Mouse (Mus musculus): ENCODE data around the gene Pde1a. TPM values are rescaled to one million over a fixed set of nuclear protein-coding genes. Genes with fewer than 3 reads are reported as not detected.

Pde1a gene
- polyA plus RNA-seq, 1 experiment from 2014 or later = 7.2 TPM

GRCm38 (mm10) chr2:80037971-80038370, 91.3 kb downstream of the Pde1a start:
- Histone ChIP-seq H3K36me3 (replicated peaks) (no peaks in the 10 kb centered on the region), H3K4me3 (no peak overlapping the region), H3K27me3 (replicated peaks) (no peaks in the 10 kb centered on the region), H3K4me1 (no peaks in the 10 kb centered on the region), H3K4me2 (no peak overlapping the region), H3K27ac (no peak overlapping the region), H3K9me3 (no peaks in the 10 kb centered on the region), H3K9ac (no peak overlapping the region)
- 67% methylated on average over 5 of the region's 5 CpGs for WGBS
- no peak for ATAC-seq (replicated peaks)

DNA sequence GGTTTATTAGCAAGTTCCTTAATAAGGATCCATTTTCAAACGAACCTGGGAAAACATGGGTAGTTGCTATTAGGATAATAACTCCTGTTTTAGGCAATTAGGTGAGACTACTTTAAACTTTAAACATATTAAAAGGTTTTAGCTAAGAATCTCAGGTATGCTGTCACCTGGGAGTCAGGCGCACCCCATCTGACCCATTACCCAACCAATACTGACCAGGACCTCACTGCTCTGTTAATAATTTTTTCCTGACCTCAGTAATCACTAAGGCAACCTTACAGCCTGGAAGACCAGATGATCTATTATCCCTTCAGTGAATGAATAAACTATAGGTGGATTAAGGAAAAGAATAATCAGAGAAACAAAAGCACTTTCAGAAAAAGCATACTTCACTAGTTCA, 100.2 kb downstream of the Pde1a start:
- H3K4me1 ChIP-seq = no peaks in the 10 kb centered on the region
- WGBS = 81% methylated on average over 2 of the region's 2 CpGs
- H3K4me2 ChIP-seq = no peak overlapping the region
- no peaks in the 10 kb centered on the region for H3K27me3 ChIP-seq (replicated peaks)
- H3K9ac ChIP-seq = no peak overlapping the region
- H3K4me3 ChIP-seq = no peak overlapping the region
- H3K27ac ChIP-seq = no peak overlapping the region
- no peak for ATAC-seq (replicated peaks)
- H3K36me3 ChIP-seq (replicated peaks) = no peaks in the 10 kb centered on the region
- H3K9me3 ChIP-seq = no peaks in the 10 kb centered on the region

DNA sequence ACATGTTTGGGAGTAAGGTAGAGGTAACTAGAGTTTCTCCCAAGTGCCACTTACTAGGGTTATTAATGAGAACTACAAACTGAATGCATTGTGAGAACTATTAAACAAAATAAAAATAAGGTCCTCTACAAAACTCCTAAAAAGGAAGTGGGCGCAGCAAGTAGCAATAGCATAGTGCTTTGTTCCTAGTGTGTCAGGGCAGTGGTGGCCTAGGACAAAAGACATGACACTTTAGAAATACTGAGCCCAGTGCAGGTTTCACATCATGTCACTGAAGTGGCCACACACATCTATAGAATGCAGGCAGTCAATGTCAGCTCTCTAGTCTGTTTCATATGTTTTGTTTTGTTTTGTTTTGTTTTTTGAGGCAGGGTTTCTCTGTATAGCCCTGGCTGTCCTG, 103.2 kb downstream of the Pde1a start:
- Histone ChIP-seq H3K27me3 (replicated peaks) (no peaks in the 10 kb centered on the region), H3K36me3 (replicated peaks) (no peaks in the 10 kb centered on the region), H3K27ac (no peak overlapping the region), H3K4me3 (no peak overlapping the region), H3K4me2 (no peak overlapping the region), H3K9me3 (no peaks in the 10 kb centered on the region), H3K4me1 (no peaks in the 10 kb centered on the region), H3K9ac (no peak overlapping the region)
- WGBS = 93% methylated on average over 1 of the region's 1 CpGs
- ATAC-seq (replicated peaks) = no peak

GRCm38 (mm10) chr2:80025597-80025996, 103.7 kb downstream of the Pde1a start:
- 63% methylated on average over 1 of the region's 1 CpGs for WGBS
- H3K36me3 ChIP-seq (replicated peaks) = no peaks in the 10 kb centered on the region
- no peak for ATAC-seq (replicated peaks)
- no peak overlapping the region for H3K4me2 ChIP-seq
- no peaks in the 10 kb centered on the region for H3K4me1 ChIP-seq
- H3K27ac ChIP-seq = no peak overlapping the region
- H3K9ac ChIP-seq = no peak overlapping the region
- H3K9me3 ChIP-seq = no peaks in the 10 kb centered on the region
- no peak overlapping the region for H3K4me3 ChIP-seq
- H3K27me3 ChIP-seq (replicated peaks) = no peaks in the 10 kb centered on the region

DNA sequence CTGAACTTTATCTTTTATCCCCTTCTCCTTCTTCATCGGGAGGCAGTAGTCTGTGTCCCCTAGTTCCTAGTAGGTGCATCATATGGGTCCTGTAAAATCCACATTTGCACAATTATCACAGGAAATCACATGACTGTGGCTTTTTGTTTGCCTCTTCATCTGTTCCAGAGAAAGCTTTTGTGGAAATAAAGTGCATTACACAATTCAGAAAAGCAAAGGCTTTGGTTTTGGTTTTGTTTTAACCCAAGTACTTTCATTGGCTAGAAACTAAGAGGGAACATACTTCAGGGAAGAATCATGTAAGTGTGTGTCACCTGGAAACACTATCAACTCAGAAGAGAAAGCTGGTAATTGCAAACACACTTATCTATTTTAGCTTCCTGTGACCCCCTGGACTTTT, 104.2 kb downstream of the Pde1a start:
- no peaks in the 10 kb centered on the region for H3K36me3 ChIP-seq (replicated peaks)
- no peaks in the 10 kb centered on the region for H3K9me3 ChIP-seq
- 86% methylated on average over 1 of the region's 1 CpGs for WGBS
- no peak overlapping the region for H3K27ac ChIP-seq
- H3K27me3 ChIP-seq (replicated peaks) = no peaks in the 10 kb centered on the region
- H3K4me3 ChIP-seq = no peak overlapping the region
- H3K9ac ChIP-seq = no peak overlapping the region
- no peak overlapping the region for H3K4me2 ChIP-seq
- no peaks in the 10 kb centered on the region for H3K4me1 ChIP-seq
- no peak for ATAC-seq (replicated peaks)

DNA sequence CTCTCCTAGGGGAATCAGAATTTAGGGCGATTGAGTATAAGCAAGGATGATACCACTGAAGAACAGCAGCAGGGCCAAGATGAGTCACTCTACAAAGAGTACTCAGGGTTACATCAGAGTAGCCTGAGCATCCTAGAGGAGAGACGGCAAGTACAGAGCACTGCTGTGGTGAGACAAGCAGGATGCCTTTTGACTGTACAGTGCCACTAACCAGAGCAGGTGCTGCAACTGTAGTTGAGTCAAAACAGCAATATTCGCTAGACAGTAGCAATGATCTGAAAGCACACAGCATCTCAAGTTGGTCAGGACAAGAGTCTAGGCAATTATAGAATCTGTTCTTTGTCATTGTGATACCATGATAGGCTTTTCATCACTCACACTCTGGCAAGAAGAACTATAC, 115.1 kb downstream of the Pde1a start:
- H3K27ac ChIP-seq = no peak overlapping the region
- H3K9ac ChIP-seq = no peak overlapping the region
- H3K36me3 ChIP-seq (replicated peaks) = no peaks in the 10 kb centered on the region
- no peaks in the 10 kb centered on the region for H3K9me3 ChIP-seq
- no peak overlapping the region for H3K4me2 ChIP-seq
- H3K27me3 ChIP-seq (replicated peaks) = no peaks in the 10 kb centered on the region
- no peak for ATAC-seq (replicated peaks)
- no peak overlapping the region for H3K4me3 ChIP-seq
- no peaks in the 10 kb centered on the region for H3K4me1 ChIP-seq
- 83% methylated on average over 3 of the region's 3 CpGs for WGBS

DNA sequence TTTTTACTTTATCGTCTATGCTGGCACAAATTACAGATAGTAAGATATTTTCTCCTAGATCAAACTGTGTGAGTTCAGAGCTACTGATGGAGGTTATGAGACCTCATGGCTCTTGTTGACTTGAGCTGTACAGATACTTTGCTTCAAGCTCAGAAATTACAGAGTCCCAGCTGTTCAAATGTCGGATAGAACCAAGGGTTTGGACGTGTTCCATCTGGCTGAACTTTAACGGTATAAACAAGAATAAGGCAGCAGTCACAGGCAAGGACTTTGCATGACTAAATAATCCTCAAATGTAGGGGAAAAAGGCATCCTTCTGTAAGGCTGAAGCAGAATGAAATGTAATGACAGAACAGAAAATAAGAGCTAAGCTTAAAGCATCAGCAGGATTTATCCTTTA, 116.2 kb downstream of the Pde1a start:
- Histone ChIP-seq H3K4me2 (no peak overlapping the region), H3K4me1 (no peaks in the 10 kb centered on the region), H3K36me3 (replicated peaks) (no peaks in the 10 kb centered on the region), H3K4me3 (no peak overlapping the region), H3K9ac (no peak overlapping the region), H3K27ac (no peak overlapping the region), H3K9me3 (no peaks in the 10 kb centered on the region), H3K27me3 (replicated peaks) (no peaks in the 10 kb centered on the region)
- 61% methylated on average over 4 of the region's 4 CpGs for WGBS
- ATAC-seq (replicated peaks) = 0 out of 2 replicates have a peak, but pooled peaks have one; percentile 48

DNA sequence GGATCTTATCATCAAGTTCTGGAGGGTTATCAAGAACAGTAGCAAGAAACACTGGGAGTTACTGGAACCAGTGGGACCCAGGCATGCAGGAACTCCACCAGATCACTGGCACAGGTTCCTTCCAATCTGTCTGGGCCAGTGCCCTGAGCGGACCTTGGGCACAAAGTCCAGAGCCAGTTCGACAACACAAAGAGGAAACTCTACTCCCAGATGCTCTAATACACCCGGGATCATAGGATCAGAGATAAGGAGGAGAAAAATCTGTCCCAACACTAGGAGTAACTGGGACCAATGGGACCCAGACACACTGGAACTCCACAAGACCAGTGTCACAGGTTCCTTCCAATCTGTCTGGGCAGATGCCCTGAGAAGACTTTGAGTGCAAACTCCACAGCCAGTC, 130.1 kb downstream of the Pde1a start:
- Histone ChIP-seq H3K27ac (no peak overlapping the region), H3K4me3 (no peak overlapping the region), H3K4me2 (no peak overlapping the region), H3K4me1 (no peaks in the 10 kb centered on the region), H3K36me3 (replicated peaks) (no peaks in the 10 kb centered on the region), H3K9ac (no peak overlapping the region), H3K9me3 (no peaks in the 10 kb centered on the region), H3K27me3 (replicated peaks) (no peaks in the 10 kb centered on the region)
- no peak for ATAC-seq (replicated peaks)
- 90% methylated on average over 3 of the region's 3 CpGs for WGBS

- Histone ChIP-seq H3K9ac (no peak overlapping the region), H3K9me3 (no peaks in the 10 kb centered on the region), H3K4me2 (no peak overlapping the region), H3K4me1 (no peaks in the 10 kb centered on the region), H3K36me3 (replicated peaks) (no peaks in the 10 kb centered on the region), H3K27me3 (replicated peaks) (no peaks in the 10 kb centered on the region), H3K4me3 (no peak overlapping the region), H3K27ac (no peak overlapping the region)
- no peak for ATAC-seq (replicated peaks)
- WGBS = 83% methylated on average over 2 of the region's 2 CpGs
Observed at GRCm38 (mm10) chr2:79998460-79998859, 130.8 kb downstream of the Pde1a start.

DNA sequence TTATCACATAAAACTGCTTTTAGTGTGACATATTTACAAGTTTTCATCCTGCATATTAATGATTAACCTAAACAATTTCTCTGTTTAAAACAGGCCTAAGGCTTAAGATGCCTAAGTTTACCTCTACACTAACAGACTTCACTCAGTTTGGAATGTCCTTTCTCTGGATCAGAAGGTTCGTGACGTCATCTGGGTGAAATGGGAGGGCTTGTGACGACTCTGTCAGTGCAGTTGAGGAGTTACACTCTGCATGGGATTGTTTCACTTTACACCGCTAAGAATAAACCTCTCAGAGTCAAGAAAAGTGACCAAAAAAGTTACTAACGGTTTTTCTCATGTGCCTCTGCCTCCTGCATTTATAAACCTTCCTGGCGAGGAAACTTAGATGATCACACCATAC, 137.6 kb downstream of the Pde1a start:
- Histone ChIP-seq H3K4me3 (no peak overlapping the region), H3K4me2 (no peak overlapping the region), H3K9me3 (no peaks in the 10 kb centered on the region), H3K27ac (no peak overlapping the region), H3K9ac (no peak overlapping the region), H3K36me3 (replicated peaks) (no peaks in the 10 kb centered on the region), H3K4me1 (no peaks in the 10 kb centered on the region), H3K27me3 (replicated peaks) (no peaks in the 10 kb centered on the region)
- WGBS = 82% methylated on average over 6 of the region's 6 CpGs
- ATAC-seq (replicated peaks) = no peak

- ATAC-seq (replicated peaks) = no peak
- WGBS = 87% methylated on average over 4 of the region's 4 CpGs
- no peak overlapping the region for H3K4me3 ChIP-seq
- H3K4me2 ChIP-seq = no peak overlapping the region
- H3K36me3 ChIP-seq (replicated peaks) = no peaks in the 10 kb centered on the region
- no peak overlapping the region for H3K9ac ChIP-seq
- H3K27ac ChIP-seq = no peak overlapping the region
- H3K4me1 ChIP-seq = no peaks in the 10 kb centered on the region
- no peaks in the 10 kb centered on the region for H3K9me3 ChIP-seq
- no peaks in the 10 kb centered on the region for H3K27me3 ChIP-seq (replicated peaks)
Observed at GRCm38 (mm10) chr2:79983778-79984177, 145.5 kb downstream of the Pde1a start.

- H3K36me3 ChIP-seq (replicated peaks) = no peaks in the 10 kb centered on the region
- ATAC-seq (replicated peaks) = 0 out of 2 replicates have a peak, but pooled peaks have one; percentile 37
Observed at GRCm38 (mm10) chr2:79983222-79983632, 146.0 kb downstream of the Pde1a start.

GRCm38 (mm10) chr2:79981781-79982180, 147.5 kb downstream of the Pde1a start:
- no peaks in the 10 kb centered on the region for H3K4me1 ChIP-seq
- WGBS = 95% methylated on average over 3 of the region's 3 CpGs
- no peaks in the 10 kb centered on the region for H3K36me3 ChIP-seq (replicated peaks)
- ATAC-seq (replicated peaks) = no peak
- no peaks in the 10 kb centered on the region for H3K9me3 ChIP-seq
- no peak overlapping the region for H3K4me2 ChIP-seq
- no peak overlapping the region for H3K27ac ChIP-seq
- H3K4me3 ChIP-seq = no peak overlapping the region
- H3K9ac ChIP-seq = no peak overlapping the region
- H3K27me3 ChIP-seq (replicated peaks) = no peaks in the 10 kb centered on the region

More at GRCm38 (mm10) chr2:79983222-79983632, 146.0 kb downstream of the Pde1a start:
- Histone ChIP-seq H3K27ac (no peak overlapping the region), H3K9me3 (no peaks in the 10 kb centered on the region), H3K4me2 (no peak overlapping the region), H3K27me3 (replicated peaks) (no peaks in the 10 kb centered on the region), H3K4me3 (no peak overlapping the region), H3K4me1 (no peaks in the 10 kb centered on the region), H3K9ac (no peak overlapping the region)
- WGBS = 56% methylated on average over 9 of the region's 9 CpGs

DNA sequence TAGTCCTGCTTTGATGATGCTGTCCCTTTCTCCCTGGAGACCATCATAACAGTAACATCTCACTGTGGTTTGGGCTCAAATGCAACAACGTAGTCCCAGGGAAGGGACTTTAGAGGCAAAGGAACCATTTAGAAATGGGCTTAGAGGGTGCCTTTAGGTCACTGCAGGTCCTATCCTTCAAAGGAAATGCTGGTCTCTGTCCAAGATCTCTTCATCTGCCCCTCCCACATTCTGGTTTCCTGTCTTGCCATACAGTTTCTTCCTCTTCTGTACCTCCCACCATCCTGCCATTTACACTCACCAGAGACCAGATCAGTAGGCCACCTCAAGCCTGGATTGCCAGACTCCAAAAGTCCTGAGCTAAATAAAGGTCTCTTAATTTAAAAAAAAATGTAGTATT, 150.3 kb downstream of the Pde1a start:
- no peak for ATAC-seq (replicated peaks)
- 86% methylated on average over 1 of the region's 1 CpGs for WGBS
- no peaks in the 10 kb centered on the region for H3K36me3 ChIP-seq (replicated peaks)
- H3K4me1 ChIP-seq = no peaks in the 10 kb centered on the region
- no peak overlapping the region for H3K4me2 ChIP-seq
- no peaks in the 10 kb centered on the region for H3K9me3 ChIP-seq
- H3K9ac ChIP-seq = no peak overlapping the region
- no peak overlapping the region for H3K27ac ChIP-seq
- H3K27me3 ChIP-seq (replicated peaks) = no peaks in the 10 kb centered on the region
- no peak overlapping the region for H3K4me3 ChIP-seq
